Mouse (Mus musculus): ENCODE data around the gene Armc3.

Gene Armc3

DNA sequence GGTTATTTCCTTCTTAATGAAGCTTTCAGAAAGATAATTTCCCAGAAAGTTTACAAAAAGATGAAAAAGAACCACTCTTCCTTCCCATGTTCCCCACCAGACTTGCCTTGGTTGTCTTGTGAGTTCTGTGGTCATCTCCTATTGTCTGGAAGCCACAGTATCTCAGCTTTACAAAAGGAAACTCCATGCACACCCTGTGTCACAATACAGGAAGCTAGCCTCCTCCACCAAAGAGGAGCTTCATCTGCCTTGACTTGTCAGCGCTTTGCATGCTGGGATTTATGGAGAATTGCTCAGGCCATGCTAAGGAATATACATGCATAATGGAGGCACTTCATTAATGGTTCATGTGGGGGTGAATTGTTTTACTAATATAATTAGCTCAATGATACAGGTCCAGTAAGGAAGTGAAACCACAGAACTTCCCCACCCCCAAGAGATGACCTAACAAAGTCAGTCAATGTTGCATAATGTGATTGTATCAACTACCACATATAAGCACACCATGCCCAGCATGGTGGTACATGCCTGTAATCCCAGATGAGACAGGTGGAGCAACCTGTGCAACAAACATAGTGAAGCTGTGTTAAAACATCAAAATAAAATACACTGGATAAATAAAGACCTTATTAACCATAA is 152.6 kb downstream of the Armc3 start:
- DNase-seq (ENCODE audit: low spot score) = no peak

- no peak for DNase-seq (ENCODE audit: low spot score)
These were observed 154.1 kb downstream of the Armc3 start for GRCm38 (mm10) chr2:19353158-19353557.

Measured in testis, postnatal 14 days (tissue).